Mouse (Mus musculus): Measurements from ENCODE around the gene Pde7b. TPM values are rescaled to one million over a fixed set of nuclear protein-coding genes. Genes with fewer than 3 reads are reported as not detected.

Pde7b gene
- polyA plus RNA-seq, 2 experiments = 0.22 to 0.39 TPM

DNA sequence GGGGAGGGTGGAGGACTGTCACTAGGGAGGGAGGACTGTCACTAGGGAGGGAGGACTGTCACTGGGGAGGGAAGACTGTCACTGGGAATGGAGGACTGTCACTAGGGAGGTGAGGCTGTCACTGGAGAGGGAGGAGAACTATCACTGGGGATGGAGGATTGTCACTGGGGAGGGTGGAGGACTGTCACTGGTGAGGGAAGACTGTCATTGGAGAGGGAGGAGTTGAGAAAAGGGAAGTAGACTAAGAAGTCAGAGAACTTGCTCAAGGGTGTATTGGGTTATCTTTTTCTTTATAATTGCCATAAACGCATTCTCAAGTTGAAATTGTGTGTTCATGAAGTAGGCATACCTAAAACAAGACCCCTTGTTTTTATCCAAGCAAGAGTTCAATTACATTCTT, 150.5 kb downstream of the Pde7b start:
- H3K36me3 ChIP-seq (replicated peaks; ENCODE audit: control insufficient read depth, insufficient read depth, low read depth) = no peaks in the 10 kb centered on the region
- WGBS (ENCODE audit: insufficient replicate concordance) = 50% methylated on average over 1 of the region's 1 CpGs
- H3K9me3 ChIP-seq (ENCODE audit: control insufficient read depth, low read length) = no peaks in the 10 kb centered on the region
- no peak overlapping the region for H3K27ac ChIP-seq
- H3K27me3 ChIP-seq (ENCODE audit: control insufficient read depth, insufficient read depth, low read length) = no peaks in the 10 kb centered on the region
- no peak for ATAC-seq (ENCODE audit: insufficient read depth)
- no peaks in the 10 kb centered on the region for H3K4me1 ChIP-seq (replicated peaks; ENCODE audit: control insufficient read depth in 2 of 2, insufficient read depth in 2 of 2, low read length in 1 of 2)
- TF ChIP-seq EP300 (IDR thresholded peaks at IDR 0.05; ENCODE audit: low read depth) (no peak), CTCF (IDR thresholded peaks at IDR 0.05; ENCODE audit: low read depth) (no peak)
- H3K4me2 ChIP-seq (ENCODE audit: low read depth) = no peak overlapping the region
- DNase-seq (ENCODE audit: low read depth in 3 of 3, low spot score in 3 of 3) = no peak
- H3K4me3 ChIP-seq (ENCODE audit: insufficient read depth in 1 of 2, low read depth in 2 of 2, low read length in 2 of 2) = no peak overlapping the region
- no peak overlapping the region for H3K9ac ChIP-seq (replicated peaks)

DNA sequence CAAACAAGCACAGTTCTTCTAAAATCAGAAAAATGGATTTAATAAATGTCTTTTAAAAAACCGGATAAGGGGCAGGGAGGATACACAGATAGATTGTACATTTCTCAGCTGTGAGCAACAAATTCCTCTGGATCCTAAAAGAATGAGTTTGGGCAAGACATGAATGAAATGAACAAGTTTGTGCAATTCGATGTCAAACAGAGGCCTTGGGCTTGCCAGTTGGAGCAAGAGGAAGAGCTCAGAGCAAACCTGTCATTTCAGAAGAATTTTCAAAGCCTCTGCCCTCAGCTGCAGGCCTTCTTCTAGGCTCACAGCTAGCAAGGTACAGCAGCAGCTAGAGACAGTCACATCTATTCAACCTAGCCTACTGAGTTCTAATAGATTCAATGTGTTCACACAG, 153.4 kb downstream of the Pde7b start:
- 56% methylated on average over 2 of the region's 2 CpGs for WGBS (ENCODE audit: insufficient replicate concordance)
- ATAC-seq (ENCODE audit: insufficient read depth) (no peak), DNase-seq (ENCODE audit: low read depth in 3 of 3, low spot score in 3 of 3) (no peak)
- TF ChIP-seq EP300 (IDR thresholded peaks at IDR 0.05; ENCODE audit: low read depth) (no peak), CTCF (IDR thresholded peaks at IDR 0.05; ENCODE audit: low read depth) (no peak)
- H3K36me3 ChIP-seq (replicated peaks; ENCODE audit: control insufficient read depth, insufficient read depth, low read depth) = no peaks in the 10 kb centered on the region
- no peaks in the 10 kb centered on the region for H3K27me3 ChIP-seq (ENCODE audit: control insufficient read depth, insufficient read depth, low read length)
- no peak overlapping the region for H3K27ac ChIP-seq
- H3K4me3 ChIP-seq (ENCODE audit: insufficient read depth in 1 of 2, low read depth in 2 of 2, low read length in 2 of 2) = no peak overlapping the region
- H3K4me1 ChIP-seq (replicated peaks; ENCODE audit: control insufficient read depth in 2 of 2, insufficient read depth in 2 of 2, low read length in 1 of 2) = no peaks in the 10 kb centered on the region
- no peak overlapping the region for H3K4me2 ChIP-seq (ENCODE audit: low read depth)
- H3K9ac ChIP-seq (replicated peaks) = no peak overlapping the region
- no peaks in the 10 kb centered on the region for H3K9me3 ChIP-seq (ENCODE audit: control insufficient read depth, low read length)

DNA sequence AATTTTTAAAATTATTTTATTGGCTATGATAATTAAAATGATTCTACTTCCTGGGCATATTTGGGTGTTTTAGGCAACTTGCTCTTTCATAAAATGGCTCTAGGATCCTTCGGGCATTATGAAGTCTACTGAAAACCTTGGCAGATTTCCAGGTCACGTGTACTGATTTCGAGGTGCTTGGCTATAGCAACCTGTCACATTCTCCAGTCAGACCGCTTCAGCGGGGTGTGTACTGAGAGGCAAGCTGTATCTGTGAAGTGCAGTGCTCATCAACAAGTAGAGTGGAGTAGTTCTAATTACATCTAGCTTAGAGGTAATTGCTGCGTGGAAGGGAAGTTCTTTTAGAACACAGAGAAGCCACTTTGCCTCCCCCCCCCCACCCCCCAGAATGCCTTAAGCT, 156.2 kb downstream of the Pde7b start:
- DNase-seq (ENCODE audit: low read depth in 3 of 3, low spot score in 3 of 3) = no peak
- H3K4me3 ChIP-seq (ENCODE audit: insufficient read depth in 1 of 2, low read depth in 2 of 2, low read length in 2 of 2) = no peak overlapping the region

GRCm38 (mm10) chr10:20567684-20568236, 157.1 kb downstream of the Pde7b start:
- 82% methylated on average over 5 of the region's 5 CpGs for WGBS (ENCODE audit: insufficient replicate concordance)
- H3K4me1 ChIP-seq (replicated peaks; ENCODE audit: control insufficient read depth in 2 of 2, insufficient read depth in 2 of 2, low read length in 1 of 2) = no peaks in the 10 kb centered on the region
- no peak overlapping the region for H3K4me3 ChIP-seq (ENCODE audit: insufficient read depth in 1 of 2, low read depth in 2 of 2, low read length in 2 of 2)
- DNase-seq (ENCODE audit: low read depth in 3 of 3, low spot score in 3 of 3) (no peak), ATAC-seq (ENCODE audit: insufficient read depth) (no peak)
- no peak for TF ChIP-seq CTCF (IDR thresholded peaks at IDR 0.05; ENCODE audit: low read depth)
- TF ChIP-seq EP300 (IDR thresholded peaks at IDR 0.05; ENCODE audit: low read depth) = no peak
- no peak overlapping the region for H3K27ac ChIP-seq
- H3K4me2 ChIP-seq (ENCODE audit: low read depth) = no peak overlapping the region
- H3K36me3 ChIP-seq (replicated peaks; ENCODE audit: control insufficient read depth, insufficient read depth, low read depth) = no peaks in the 10 kb centered on the region
- no peak overlapping the region for H3K9ac ChIP-seq (replicated peaks)
- H3K27me3 ChIP-seq (ENCODE audit: control insufficient read depth, insufficient read depth, low read length) = no peaks in the 10 kb centered on the region
- no peaks in the 10 kb centered on the region for H3K9me3 ChIP-seq (ENCODE audit: control insufficient read depth, low read length)

More for the DNA sequence above, 156.2 kb downstream of the Pde7b start:
- no peak for ATAC-seq (ENCODE audit: insufficient read depth)
- TF ChIP-seq EP300 (IDR thresholded peaks at IDR 0.05; ENCODE audit: low read depth) (no peak), CTCF (IDR thresholded peaks at IDR 0.05; ENCODE audit: low read depth) (no peak)
- 76% methylated on average over 6 of the region's 6 CpGs for WGBS (ENCODE audit: insufficient replicate concordance)
- H3K27me3 ChIP-seq (ENCODE audit: control insufficient read depth, insufficient read depth, low read length) = no peaks in the 10 kb centered on the region
- H3K9ac ChIP-seq (replicated peaks) = no peak overlapping the region
- H3K4me1 ChIP-seq (replicated peaks; ENCODE audit: control insufficient read depth in 2 of 2, insufficient read depth in 2 of 2, low read length in 1 of 2) = no peaks in the 10 kb centered on the region
- H3K9me3 ChIP-seq (ENCODE audit: control insufficient read depth, low read length) = no peaks in the 10 kb centered on the region
- no peak overlapping the region for H3K27ac ChIP-seq
- H3K36me3 ChIP-seq (replicated peaks; ENCODE audit: control insufficient read depth, insufficient read depth, low read depth) = no peaks in the 10 kb centered on the region
- no peak overlapping the region for H3K4me2 ChIP-seq (ENCODE audit: low read depth)

DNA sequence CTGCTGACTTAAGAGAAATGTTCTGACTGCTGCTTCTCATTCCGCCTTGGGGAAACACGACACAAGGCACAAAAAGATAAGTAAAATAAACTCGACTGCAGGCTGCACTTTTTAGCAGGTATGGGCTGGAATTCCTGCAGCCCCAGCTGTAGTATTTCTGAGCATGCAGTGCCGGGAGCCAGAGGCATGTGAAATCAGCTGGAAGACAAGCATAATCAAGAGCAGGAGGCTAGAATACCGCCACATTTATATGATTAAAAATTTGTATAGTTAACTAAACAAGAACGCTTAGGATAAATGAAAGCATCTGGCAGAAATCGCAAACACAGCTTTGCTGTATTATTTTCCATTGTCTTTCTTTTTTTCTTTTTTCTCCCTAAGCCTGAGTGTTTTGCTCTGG, 168.4 kb downstream of the Pde7b start:
- Histone ChIP-seq H3K4me2 (ENCODE audit: low read depth) (no peak overlapping the region), H3K4me3 (ENCODE audit: insufficient read depth in 1 of 2, low read depth in 2 of 2, low read length in 2 of 2) (no peak overlapping the region), H3K27me3 (ENCODE audit: control insufficient read depth, insufficient read depth, low read length) (no peaks in the 10 kb centered on the region), H3K27ac (no peak overlapping the region), H3K9ac (replicated peaks) (no peak overlapping the region), H3K4me1 (replicated peaks; ENCODE audit: control insufficient read depth in 2 of 2, insufficient read depth in 2 of 2, low read length in 1 of 2) (no peaks in the 10 kb centered on the region), H3K36me3 (replicated peaks; ENCODE audit: control insufficient read depth, insufficient read depth, low read depth) (no peaks in the 10 kb centered on the region), H3K9me3 (ENCODE audit: control insufficient read depth, low read length) (no peaks in the 10 kb centered on the region)
- WGBS (ENCODE audit: insufficient replicate concordance) = 53% methylated on average over 7 of the region's 7 CpGs
- TF ChIP-seq CTCF (IDR thresholded peaks at IDR 0.05; ENCODE audit: low read depth) (no peak), EP300 (IDR thresholded peaks at IDR 0.05; ENCODE audit: low read depth) (no peak)
- DNase-seq (ENCODE audit: low read depth in 3 of 3, low spot score in 3 of 3) (no peak), ATAC-seq (ENCODE audit: insufficient read depth) (no peak)
